Mouse (Mus musculus): ENCODE measurements at regions not wholly inside any gene's neighbourhood (a gene's known extent, or its start where the extent isn't known, plus 50 kb on each side); places are given as distances from the start of the nearest gene placed in this dataset.

DNA sequence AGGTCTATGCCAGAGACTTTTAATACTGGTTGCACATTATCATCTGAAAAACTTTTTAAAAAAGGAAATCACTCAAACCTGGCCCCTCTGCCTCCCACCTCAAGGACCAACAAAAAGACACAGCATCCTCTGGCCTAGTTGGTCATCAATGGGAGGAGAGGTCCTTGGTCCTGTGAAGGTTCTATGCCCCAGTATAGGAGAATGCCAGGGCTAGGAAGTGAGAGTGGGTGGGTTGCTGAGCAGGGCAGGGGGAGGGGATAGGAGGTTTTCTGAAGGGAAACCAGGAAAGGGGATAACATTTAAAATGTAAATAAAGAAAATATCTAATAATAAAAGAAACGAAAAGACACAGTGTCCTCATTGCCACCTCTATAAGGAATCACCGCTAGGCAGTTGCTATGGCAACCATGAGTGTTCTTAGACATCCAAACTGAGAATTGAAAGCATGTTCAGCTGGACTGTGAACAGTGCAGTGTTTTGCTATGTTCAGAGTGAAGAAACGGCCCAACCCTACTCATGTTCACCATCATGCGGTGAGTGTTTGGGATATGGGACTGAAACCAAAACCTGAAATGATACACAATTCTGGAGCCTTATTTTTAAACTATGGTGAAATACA, 82.5 kb upstream of the 4933402D24Rik start:
- Histone ChIP-seq H3K4me3 (ENCODE audit: control insufficient read depth in 1 of 2, insufficient read depth in 1 of 2, low read depth in 2 of 2, low read length in 2 of 2) (no peak overlapping the region), H3K79me2 (ENCODE audit: control insufficient read depth, insufficient read depth, low read length, poor library complexity) (no peaks in the 10 kb centered on the region), H3K27me3 (ENCODE audit: control insufficient read depth in 1 of 2, insufficient read depth in 2 of 2, low read length in 2 of 2) (no peaks in the 10 kb centered on the region), H3K9me3 (replicated peaks; ENCODE audit: insufficient read depth, low read length) (no peaks in the 10 kb centered on the region), H3K27ac (ENCODE audit: control insufficient read depth, low read depth, low read length) (no peak overlapping the region), H3K9ac (ENCODE audit: control insufficient read depth, low read depth, low read length, poor library complexity, severe bottlenecking) (no peak overlapping the region), H3K36me3 (ENCODE audit: control insufficient read depth in 1 of 2, insufficient read depth in 2 of 2, low read length in 2 of 2) (peaks cover 0 to 1% of the 10 kb centered on the region in 2 experiments; a peak in 1 of 4 replicates), H3K4me1 (ENCODE audit: control insufficient read depth in 1 of 2, insufficient read depth in 2 of 2, low read length in 2 of 2) (no peaks in the 10 kb centered on the region)
- DNase-seq (ENCODE audit: low read depth, low spot score), result no peak
- TF ChIP-seq ZNF384 (IDR thresholded peaks at IDR 0.05; ENCODE audit: low read depth, low read length) (no peak), JUND (IDR thresholded peaks at IDR 0.05; ENCODE audit: low read depth, low read length) (no peak), MEF2A (IDR thresholded peaks at IDR 0.05; ENCODE audit: extremely low read depth, insufficient replicate concordance, low read depth, low read length, poor library complexity, severe bottlenecking) (no peak)

DNA sequence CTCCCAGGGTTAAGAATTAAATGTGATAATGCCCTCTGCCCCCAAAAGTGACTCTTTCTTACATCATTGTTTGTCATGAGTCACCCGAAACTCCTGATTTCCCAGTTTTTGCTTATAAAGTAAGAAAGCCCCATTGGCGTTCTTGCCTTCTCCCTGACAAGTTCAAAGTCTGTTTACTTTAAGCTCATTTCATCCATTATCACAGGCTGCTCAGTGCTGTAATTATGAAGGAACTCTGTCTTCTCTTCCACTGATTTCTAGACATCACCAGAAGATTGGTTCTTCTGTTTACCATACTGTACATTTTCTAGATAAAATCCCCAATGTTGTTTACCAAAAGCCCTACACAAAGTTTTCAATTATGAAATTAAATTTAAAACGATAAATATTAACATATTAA, 81.2 kb upstream of the 4933402D24Rik start:
- no peaks in the 10 kb centered on the region for H3K79me2 ChIP-seq (ENCODE audit: control insufficient read depth, insufficient read depth, low read length, poor library complexity)
- no peaks in the 10 kb centered on the region for H3K9me3 ChIP-seq (replicated peaks; ENCODE audit: insufficient read depth, low read length)
- H3K36me3 ChIP-seq (ENCODE audit: control insufficient read depth in 1 of 2, insufficient read depth in 2 of 2, low read length in 2 of 2), result no peaks in the 10 kb centered on the region
- H3K4me3 ChIP-seq (ENCODE audit: control insufficient read depth in 1 of 2, insufficient read depth in 1 of 2, low read depth in 2 of 2, low read length in 2 of 2), result no peak overlapping the region
- no peak overlapping the region for H3K9ac ChIP-seq (ENCODE audit: control insufficient read depth, low read depth, low read length, poor library complexity, severe bottlenecking)
- no peak for DNase-seq (ENCODE audit: low read depth, low spot score)
- no peaks in the 10 kb centered on the region for H3K27me3 ChIP-seq (ENCODE audit: control insufficient read depth in 1 of 2, insufficient read depth in 2 of 2, low read length in 2 of 2)
- H3K4me1 ChIP-seq (ENCODE audit: control insufficient read depth in 1 of 2, insufficient read depth in 2 of 2, low read length in 2 of 2), result no peaks in the 10 kb centered on the region
- H3K27ac ChIP-seq (ENCODE audit: control insufficient read depth, low read depth, low read length), result no peak overlapping the region
- no peak for TF ChIP-seq ZNF384 (IDR thresholded peaks at IDR 0.05; ENCODE audit: low read depth, low read length)
- no peak for TF ChIP-seq ZC3H11A (IDR thresholded peaks at IDR 0.05; ENCODE audit: low read depth, low read length)
- no peak for TF ChIP-seq NRF1 (IDR thresholded peaks at IDR 0.05; ENCODE audit: insufficient read depth, low read depth, low read length, poor library complexity, severe bottlenecking)
- TF ChIP-seq EP300 (IDR thresholded peaks at IDR 0.05; ENCODE audit: low read depth in 1 of 2, low read length in 2 of 2), result no peak
- no peak for TF ChIP-seq JUND (IDR thresholded peaks at IDR 0.05; ENCODE audit: low read depth, low read length)
- no peak for TF ChIP-seq BHLHE40 (IDR thresholded peaks at IDR 0.05; ENCODE audit: borderline replicate concordance, low read depth, low read length)
- no peak for TF ChIP-seq SIN3A (IDR thresholded peaks at IDR 0.05; ENCODE audit: low read length)
- TF ChIP-seq UBTF (IDR thresholded peaks at IDR 0.05; ENCODE audit: borderline replicate concordance, insufficient read depth, low read depth, low read length), result no peak
- no peak for TF ChIP-seq MXI1 (IDR thresholded peaks at IDR 0.05; ENCODE audit: low read depth, low read length)
- TF ChIP-seq MYC (IDR thresholded peaks at IDR 0.05; ENCODE audit: low read depth, low read length), result no peak
- TF ChIP-seq POLR2AphosphoS2 (IDR thresholded peaks at IDR 0.05; ENCODE audit: low read length), result no peak
- no peak for TF ChIP-seq MEF2A (IDR thresholded peaks at IDR 0.05; ENCODE audit: extremely low read depth, insufficient replicate concordance, low read depth, low read length, poor library complexity, severe bottlenecking)
- no peak for TF ChIP-seq TAL1 (IDR thresholded peaks at IDR 0.05; ENCODE audit: low read length)
- TF ChIP-seq USF2 (IDR thresholded peaks at IDR 0.05; ENCODE audit: borderline replicate concordance in 1 of 2, insufficient read depth in 1 of 2, low read depth in 1 of 2, low read length in 2 of 2), result no peak
- TF ChIP-seq SMC3 (IDR thresholded peaks at IDR 0.05; ENCODE audit: low read depth, low read length), result no peak
